Mouse (Mus musculus) heart, postnatal 36 days (tissue): ENCODE results near the gene Rtl8c. TPM values are rescaled to one million over a fixed set of nuclear protein-coding genes. Genes with fewer than 3 reads are reported as not detected.
"Not testable (repeated sequence)": the region's sequence is repeated elsewhere in the genome, so short reads cannot be mapped to it uniquely, and the experiment has no call there.

Source experiments
- DNase-seq, 2 experiments: peaks; one replicate each; pipeline ENCODE4 v3.0.0; 2021 to 2022
- intact Hi-C: fragments of 180-260 bp; cut with DNase I; formaldehyde crosslinking; loops from one replicate; pipeline ENCODE4 v1.15.1; 2025
- total RNA-seq, 2 experiments: library from RNA; stranded (reverse); gene quantifications; 2 replicates each; pipeline ENCODE4 v1.2.3; 2021

Rtl8c gene
- total RNA-seq: 10 to 100 TPM; 19.6 to 22.3 TPM

DNA sequence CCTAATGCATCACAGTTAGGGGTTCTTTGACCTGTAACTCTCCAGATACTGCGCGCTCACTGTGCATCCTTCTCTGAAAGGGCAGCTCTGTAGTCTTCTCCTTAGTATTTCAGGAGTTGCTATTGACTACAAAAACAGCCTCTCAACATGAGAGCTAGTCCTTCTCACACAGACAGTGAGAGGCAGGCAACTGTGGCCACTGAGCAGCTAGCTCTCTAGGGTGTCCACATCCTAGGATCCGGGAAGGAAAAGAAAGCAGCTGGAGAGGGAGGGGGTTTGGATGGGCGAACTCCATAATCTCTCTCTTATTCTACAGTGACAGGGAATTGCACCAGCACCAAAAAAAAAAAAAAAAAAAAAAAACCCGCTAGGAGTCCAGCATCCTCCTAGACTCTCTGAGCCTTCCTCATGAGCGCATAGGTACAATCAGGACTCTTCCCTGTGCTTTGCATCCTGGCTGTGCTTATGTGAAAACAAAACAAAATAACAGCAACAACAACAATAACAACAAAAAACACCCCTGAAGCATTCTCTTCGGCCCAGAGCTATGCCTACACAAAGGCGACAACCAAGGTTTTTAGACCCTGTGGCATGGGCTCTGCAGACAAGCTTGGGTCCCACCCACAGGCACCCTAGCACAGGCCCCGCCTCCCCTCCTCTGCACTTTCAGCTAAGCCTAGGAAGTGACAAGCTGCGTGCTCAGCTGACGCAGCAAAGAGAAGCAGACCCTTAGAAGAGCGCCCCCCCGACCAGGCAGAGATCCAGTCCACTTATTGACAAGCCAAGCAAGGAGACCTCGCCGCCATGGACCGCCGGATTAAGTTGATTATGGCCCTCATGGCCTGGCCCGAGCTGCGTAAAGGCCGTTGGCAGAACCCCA lies at the start of gene Rtl8c:
Gene Rtl8c (plus strand): TSS at position 791 of the 880 bp plus-strand sequence.
- peak; percentile 55 to 56 for DNase-seq
- intact Hi-C loops: loop anchor here (5.0 kb wide), 1 partner anchor 65 kb away; the partner anchor contains the start of gene Rtl8b

GRCm38 (mm10) chrX:53579311-53579710 lies 28.5 kb upstream of the Rtl8c start:
- intact Hi-C loops: no loop called here
- no peak for DNase-seq

DNA sequence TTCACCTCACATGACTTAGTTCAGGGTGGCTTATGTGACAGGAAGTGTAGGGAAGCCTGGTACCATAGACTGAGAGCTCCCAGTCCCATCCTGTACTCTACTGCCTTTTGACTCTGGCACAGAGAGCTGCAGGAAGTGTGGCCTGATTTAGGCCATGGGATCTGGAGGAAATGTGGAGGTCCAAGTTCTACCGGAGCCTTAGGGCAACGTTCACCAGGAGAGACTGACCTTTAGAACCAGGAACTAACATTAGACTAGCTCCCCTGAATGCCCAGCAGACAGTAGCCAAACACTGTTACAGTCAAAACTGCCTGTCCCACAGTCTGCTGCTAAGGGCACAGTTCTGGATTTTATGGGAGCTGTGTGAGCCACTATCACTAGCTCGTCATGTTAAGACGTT lies 26.4 kb upstream of the Rtl8c start:
- intact Hi-C loops, DNase-seq: not testable (repeated sequence)

DNA sequence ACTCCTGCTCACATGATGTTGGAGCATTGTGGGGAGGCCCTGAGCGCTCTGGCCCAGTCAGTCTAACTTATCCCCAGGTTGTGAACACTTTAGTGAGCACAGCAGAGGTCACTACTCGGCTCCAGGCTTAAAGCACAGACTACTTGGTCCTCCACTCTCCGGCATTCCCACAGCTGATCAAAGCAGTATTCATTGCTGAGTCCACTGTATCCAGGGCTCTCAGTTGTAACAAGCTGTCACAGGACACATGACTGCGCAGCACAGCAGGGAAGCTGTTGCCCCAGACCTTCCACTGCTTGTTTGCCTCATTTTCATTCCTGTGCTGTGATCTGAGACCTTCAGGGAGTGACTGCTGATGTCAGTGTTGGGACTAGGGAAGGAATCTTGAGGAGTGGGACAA lies 24.4 kb upstream of the Rtl8c start:
- intact Hi-C loops, DNase-seq: not testable (repeated sequence)

- intact Hi-C loops: not testable (repeated sequence)
- peak; percentile 48 to 69 for DNase-seq
These were observed 7.8 kb upstream of the Rtl8c start for GRCm38 (mm10) chrX:53599993-53600392.

- DNase-seq: not testable (repeated sequence)
- intact Hi-C loops: loop anchor here (5.0 kb wide), 1 partner anchor 66 kb away; the partner anchor contains the start of gene Rtl8b
These were observed 1.7 kb upstream of the Rtl8c start for GRCm38 (mm10) chrX:53606176-53606575.

- intact Hi-C loops: loop anchor here (5.0 kb wide), 1 partner anchor 64 kb away; the partner anchor contains the start of gene Rtl8b
These were observed 436 bp downstream of the Rtl8c start for GRCm38 (mm10) chrX:53608122-53608813.

GRCm38 (mm10) chrX:53608879-53609278 lies 1.0 kb downstream of the Rtl8c start, which contains the start of gene Gm14597:
Gene Gm14597, minus strand, starts transcription at chrX:53608979.
- DNase-seq: not testable (repeated sequence)
- intact Hi-C loops: loop anchor here (5.0 kb wide), 1 partner anchor 63 kb away; the partner anchor contains the start of gene Rtl8b

More at GRCm38 (mm10) chrX:53608122-53608813, 436 bp downstream of the Rtl8c start:
- peak in 1 of 2 experiments; percentile 1 for DNase-seq

- intact Hi-C loops: no loop called here
- peak; percentile 59 to 69 for DNase-seq
These were observed 2.7 kb downstream of the Rtl8c start for GRCm38 (mm10) chrX:53610571-53610970.

DNA sequence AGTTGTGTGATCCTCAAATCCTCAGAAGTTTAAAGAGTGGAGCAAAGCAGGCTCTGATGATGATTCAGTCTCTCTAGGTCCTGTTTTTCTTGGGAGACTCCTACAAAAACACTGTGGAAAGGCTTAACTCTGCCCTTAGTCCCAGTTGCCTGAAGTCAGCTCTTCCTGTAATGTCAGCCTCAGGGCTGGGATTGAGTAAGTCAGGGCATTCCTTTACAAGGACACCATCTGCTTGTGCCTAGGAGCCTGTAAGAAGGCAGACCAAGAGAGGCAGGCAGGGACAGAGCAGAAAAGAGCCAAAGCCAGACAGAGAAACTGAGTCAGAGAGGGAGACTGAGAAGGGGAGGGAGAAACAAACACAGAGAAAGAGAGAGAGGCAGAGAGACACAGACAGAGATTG lies 3.6 kb downstream of the Rtl8c start:
- intact Hi-C loops, DNase-seq: not testable (repeated sequence)

DNA sequence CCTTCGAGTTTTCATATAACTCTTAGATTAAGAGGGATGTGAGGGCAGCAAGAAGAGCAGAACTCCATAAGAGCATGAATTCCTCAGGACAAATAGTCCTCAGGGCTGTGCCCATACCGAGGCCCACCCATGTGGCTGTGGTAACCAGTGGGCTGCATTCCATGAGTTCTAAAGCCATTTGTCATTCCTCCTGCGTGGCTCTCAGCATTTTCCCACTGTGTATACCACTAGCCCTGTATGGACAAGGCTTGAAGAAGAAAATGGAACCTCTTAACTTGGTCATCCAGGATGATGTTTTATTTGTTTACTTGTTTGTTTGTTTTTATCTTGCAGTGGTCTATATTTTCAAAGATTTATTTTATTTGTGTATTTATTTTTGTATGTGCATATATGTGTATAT lies 30.3 kb downstream of the Rtl8c start:
- intact Hi-C loops: loop anchor here (2.0 kb wide), 1 partner anchor 37 kb away; no protein-coding TSS in a partner anchor
- not testable (repeated sequence) for DNase-seq

DNA sequence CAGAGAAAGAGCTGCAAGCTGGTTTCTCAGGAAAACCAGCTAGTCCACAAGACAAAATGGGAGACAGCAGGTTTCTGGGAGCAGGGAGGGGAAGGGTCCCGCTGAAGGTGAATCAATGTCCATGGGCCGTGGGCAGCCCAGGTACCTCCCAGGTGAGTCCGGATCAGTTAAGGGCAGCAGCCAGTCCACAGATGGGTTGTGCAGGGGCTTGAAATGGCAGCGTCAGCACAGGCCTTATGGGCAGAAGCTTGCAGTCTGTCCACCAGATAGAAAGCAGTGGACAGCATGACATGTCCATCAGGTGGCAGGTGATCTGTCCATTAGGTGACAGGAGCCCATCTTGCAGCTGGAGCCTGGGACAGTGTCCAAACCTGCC lies 34.8 kb downstream of the Rtl8c start:
- DNase-seq, intact Hi-C loops: not testable (repeated sequence)

DNA sequence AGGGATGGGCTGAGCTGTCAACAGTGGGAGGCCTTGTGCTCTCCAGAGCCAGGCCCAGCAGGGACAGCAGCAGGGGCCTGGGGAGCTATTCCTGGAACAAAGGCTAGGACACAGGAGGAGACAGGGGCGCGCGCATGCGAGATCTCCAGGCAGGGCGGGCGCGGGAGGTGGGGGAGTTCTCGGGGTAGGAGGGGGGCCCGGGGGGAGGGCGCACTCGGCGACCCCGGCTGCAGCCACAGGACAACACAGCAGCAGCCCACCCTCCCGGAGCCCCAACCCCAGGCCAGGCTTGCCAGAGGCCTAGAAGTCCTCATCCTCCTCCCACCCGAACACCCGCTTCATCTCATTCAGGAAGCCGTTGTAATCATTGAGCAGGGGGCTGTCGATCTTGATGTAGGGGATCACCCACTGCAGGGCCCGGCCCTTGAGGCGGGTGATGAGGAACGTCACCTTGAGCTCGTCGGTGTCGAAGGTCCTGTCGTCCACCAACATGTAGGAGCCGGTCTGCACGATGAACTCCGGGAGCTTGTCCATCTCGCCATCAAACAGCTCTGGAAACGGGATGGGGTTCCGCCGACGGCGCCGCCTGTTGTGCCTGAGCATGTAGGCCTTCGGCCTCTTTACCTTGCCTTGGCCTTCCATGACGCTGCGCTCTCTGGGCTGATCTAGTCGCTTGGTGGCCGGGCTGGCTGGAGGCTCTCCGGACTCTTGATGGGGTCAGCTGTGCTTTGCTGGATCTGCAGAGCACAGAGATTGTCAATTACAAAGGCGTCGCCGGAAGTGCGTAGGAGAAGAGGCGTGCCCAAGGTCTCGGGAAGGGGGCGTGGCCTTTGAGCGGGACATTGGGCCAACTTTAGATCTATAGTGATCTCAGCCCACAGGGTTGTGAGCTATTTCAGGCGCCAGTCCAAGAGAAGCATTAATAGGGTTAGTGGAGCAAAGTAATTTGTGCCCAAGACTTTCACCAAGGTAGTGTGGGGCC lies 35.4 kb downstream of the Rtl8c start, which contains the start of gene Rtl8a:
Gene Rtl8a (minus strand): TSS at position 703 of the 982 bp plus-strand sequence.
- intact Hi-C loops: not testable (repeated sequence)
- DNase-seq: peak; percentile 80 to 82

GRCm38 (mm10) chrX:53645885-53646284 lies 38.1 kb downstream of the Rtl8c start:
- no peak for DNase-seq
- intact Hi-C loops: no loop called here

DNA sequence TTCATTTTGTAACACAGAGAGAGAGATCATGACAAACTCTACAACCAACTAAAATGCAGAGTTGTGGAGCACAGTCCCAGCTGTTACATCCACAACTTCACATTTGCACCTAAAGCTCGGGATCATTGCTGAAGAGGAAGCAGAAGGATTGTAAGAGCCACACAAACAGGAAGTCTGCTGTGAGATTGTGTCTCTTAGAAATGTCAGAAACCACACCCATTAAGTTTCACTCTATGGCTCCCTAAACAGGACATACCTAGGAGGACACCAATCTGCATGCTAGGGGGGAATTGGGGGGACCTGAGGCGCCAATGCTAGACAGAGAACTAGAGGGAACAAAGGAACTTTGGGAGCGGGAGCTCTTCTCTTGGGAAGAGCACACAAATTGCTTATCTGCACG lies 45.1 kb downstream of the Rtl8c start:
- intact Hi-C loops, DNase-seq: not testable (repeated sequence)

Other genes with a start within 250 kb of the Rtl8c start
- gene Mospd1, start 237.5 kb upstream of the Rtl8c start, total RNA-seq: 10 to 100 TPM; 45.2 to 48.3 TPM
- gene Etd, start 173.1 kb upstream of the Rtl8c start, total RNA-seq: not detected
- not detected for gene Gm14597, start 947 bp downstream of the Rtl8c start, total RNA-seq
- gene Rtl8a, start 35.6 kb downstream of the Rtl8c start, total RNA-seq: 100 to 1,000 TPM; 138 to 140 TPM
- gene Rtl8b, start 62.4 kb downstream of the Rtl8c start, total RNA-seq: 10 to 100 TPM; 82.1 to 97.6 TPM
- gene 4930502E18Rik, start 116.8 kb downstream of the Rtl8c start, total RNA-seq: not detected
- not detected for gene 1700013H16Rik, start 149.8 kb downstream of the Rtl8c start, total RNA-seq
- not detected for gene Zfp36l3, start 168.4 kb downstream of the Rtl8c start, total RNA-seq
- gene Xlr, start 189.7 kb downstream of the Rtl8c start, total RNA-seq: 1 to 10 TPM; 1.4 to 2.0 TPM